Mouse (Mus musculus) layer of hippocampus, adult 8-10 months (tissue): ENCODE results near the gene Large2. TPM values are rescaled to one million over a fixed set of nuclear protein-coding genes. Genes with fewer than 3 reads are reported as not detected.

Experiments used
- DNase-seq, 2 experiments: peaks; one replicate each; pipeline ENCODE4 v3.0.0; 2022; ENCODE audit warnings: low spot score in 2 of 2
- total RNA-seq, 4 experiments: library from RNA; stranded (reverse); gene quantifications; 2 replicates each; pipeline ENCODE4 v1.2.4; 2022

The Large2 gene
- total RNA-seq, 4 experiments from 2014 or later = 0.54 to 1.9 (median 1.2) TPM

- DNase-seq = no peak
Observed at GRCm38 (mm10) chr2:92390206-92390930, 15.7 kb upstream of the Large2 start.

- DNase-seq = no peak
Observed at GRCm38 (mm10) chr2:92389645-92390044, 15.0 kb upstream of the Large2 start.

DNA sequence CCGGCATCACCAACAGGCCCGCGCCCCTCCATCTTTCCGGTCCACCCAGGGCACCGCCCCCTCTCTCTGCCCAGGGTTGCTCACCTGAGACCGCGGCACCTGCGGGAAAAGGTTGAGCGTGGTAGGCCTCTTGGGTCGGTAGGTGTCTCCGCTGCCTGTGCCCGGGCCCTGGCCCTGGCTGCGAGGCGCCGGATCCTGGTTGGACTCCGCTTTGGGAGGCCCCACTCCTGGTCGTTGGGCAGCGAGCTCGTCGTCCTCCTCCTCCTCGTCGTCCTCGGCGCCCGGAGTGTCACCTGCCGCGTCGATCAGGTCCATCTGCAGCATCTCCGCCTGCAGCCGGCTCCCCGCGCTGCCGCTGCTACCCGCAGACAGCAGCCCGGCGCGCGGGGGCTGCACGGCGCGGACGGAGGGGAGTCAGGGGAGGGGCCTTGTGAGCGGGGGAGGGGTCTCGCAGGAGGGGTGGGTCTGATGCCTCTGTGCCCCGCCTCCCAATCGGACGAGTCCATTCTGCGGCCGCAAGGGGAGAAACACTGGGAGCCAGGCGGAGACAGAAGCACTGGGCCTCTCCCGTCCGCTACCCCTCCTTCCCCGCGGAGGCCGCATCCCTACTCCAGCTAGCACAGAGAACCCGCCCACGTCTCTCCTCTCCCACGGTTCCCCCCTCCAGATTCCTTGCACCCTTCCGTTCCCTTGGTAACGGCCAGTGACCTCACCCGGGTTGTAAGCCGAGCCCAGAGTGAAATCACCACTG, 14.4 kb upstream of the Large2 start:
- peak; percentile 92 to 96 for DNase-seq

GRCm38 (mm10) chr2:92388081-92388517, 13.4 kb upstream of the Large2 start:
- no peak for DNase-seq

GRCm38 (mm10) chr2:92387646-92388045, 13.0 kb upstream of the Large2 start:
- DNase-seq = peak; percentile 62 to 83

DNA sequence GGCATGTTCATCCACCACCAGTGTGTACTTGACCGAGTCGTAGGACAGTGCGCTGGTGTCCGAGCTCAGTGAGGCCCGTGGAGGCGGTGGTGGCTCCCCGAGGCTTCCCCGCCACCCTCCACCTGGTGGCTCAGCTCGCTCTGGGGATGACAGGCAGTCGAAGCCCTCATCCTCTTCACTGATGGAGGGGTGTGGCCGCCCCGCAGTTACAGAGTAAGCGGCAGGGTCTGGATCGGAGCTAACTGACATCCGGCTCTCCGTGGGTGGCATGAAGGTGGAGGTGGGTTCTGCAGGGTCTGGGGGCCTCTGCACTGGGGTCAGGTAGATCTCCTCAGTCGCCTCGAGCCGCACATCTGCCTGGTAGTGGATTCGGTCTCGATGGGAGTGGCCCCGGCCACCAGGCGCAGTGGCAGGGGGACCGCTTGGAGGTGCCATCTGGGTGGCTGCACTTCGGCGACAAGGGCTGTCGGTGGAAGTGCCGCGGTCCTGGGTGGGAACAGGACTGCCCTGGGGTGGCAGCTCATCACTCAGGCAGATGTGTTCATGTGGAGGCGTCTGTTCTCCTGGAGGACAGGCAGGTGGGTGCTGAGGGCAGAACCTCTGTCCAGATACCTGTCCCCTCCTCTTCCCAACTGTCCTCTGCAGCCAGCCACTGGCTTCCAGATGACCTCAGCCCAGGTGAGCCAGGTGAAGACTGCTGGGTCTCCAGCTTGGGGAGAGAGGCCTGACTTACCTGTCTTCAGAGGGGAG, 12.3 kb upstream of the Large2 start:
- DNase-seq = no peak

DNA sequence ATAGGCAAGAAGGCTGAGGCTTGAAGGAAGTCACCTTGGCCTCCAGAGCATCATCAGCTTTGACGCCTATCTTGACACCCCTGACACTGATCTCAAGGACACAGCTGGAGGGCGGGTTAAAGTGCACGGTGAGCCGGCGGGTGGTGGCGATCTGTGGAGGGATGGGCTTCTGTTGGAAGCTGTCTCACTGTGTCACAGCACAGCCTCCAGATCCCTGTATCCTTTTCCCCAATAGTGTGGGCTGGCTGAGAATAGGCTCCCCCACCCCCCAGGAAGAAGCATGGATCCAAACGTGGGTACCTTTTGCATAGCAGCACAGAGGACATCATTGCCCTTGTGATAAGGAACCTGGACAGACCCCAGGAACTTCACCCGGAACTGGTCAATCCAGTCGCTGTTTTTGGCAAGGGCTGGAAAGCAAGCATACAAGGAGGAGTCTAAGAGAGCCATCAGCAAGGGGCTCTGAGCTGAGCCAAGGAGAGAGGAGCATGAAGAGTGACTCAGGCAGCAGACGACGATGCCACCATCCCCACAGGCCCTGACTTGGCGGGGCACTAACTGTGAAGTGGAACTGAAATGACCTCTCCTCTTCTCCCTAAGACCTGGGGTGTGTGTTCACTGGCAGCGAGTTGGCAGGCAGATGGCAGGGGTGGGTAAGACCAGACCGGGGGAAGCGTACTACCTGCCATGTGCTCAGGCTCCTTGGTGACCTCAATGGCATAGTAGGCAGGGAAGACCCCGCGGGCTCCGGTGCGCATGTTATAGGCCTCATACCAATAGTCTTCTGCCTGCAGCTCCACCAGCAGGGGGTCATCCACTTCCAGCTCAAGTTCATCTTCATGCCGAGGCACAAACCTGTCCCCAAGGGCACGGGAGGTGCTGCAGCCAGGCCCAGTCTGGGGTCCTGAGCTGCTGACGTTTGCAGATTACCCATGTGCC, 10.7 kb upstream of the Large2 start:
- no peak for DNase-seq

DNA sequence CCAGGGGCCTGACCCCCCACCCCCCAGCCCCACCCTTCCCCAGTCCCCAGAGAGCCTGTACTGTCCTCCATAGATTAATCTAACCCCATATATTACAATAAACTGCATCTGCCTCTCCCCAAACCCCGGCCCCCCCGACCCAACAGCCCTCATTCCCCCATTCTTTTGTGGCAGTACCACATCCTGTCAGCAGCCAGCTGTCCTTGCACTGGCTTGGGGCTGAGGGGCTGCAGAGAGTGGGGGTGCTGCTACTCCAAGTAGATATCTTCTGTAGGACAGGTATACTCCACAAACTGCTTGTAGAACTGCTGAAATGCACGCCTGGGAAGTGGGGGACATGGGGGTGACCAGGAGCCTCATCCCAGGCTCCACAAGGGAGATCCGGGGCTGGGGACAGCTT, 9.4 kb upstream of the Large2 start:
- DNase-seq = no peak

GRCm38 (mm10) chr2:92382759-92383158, 8.1 kb upstream of the Large2 start:
- DNase-seq = no peak

- DNase-seq = no peak
Observed at GRCm38 (mm10) chr2:92381901-92382588, 7.4 kb upstream of the Large2 start, which contains the start of gene 1700029I15Rik. Gene 1700029I15Rik (plus strand): TSS chr2:92382538.

DNA sequence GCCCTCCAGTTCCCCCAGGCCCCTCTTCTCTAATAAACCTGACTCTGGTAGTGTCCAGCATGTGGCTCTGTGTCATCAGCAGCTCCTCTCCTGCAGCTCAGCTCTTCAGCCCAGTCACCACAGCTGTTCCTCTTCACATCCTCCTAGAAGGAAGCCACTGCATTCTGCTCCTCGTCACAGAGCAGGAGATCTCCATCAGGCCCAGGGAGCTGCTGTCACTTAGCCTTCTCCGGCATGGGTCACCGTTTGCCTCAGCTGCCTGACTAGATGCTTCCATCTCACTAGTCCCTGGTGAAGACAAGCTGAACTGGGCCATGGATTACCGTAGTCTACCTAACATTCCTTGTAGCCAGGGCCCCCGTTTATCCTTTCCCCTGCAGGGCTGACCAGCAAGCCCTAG, 6.5 kb upstream of the Large2 start:
- DNase-seq = no peak

DNA sequence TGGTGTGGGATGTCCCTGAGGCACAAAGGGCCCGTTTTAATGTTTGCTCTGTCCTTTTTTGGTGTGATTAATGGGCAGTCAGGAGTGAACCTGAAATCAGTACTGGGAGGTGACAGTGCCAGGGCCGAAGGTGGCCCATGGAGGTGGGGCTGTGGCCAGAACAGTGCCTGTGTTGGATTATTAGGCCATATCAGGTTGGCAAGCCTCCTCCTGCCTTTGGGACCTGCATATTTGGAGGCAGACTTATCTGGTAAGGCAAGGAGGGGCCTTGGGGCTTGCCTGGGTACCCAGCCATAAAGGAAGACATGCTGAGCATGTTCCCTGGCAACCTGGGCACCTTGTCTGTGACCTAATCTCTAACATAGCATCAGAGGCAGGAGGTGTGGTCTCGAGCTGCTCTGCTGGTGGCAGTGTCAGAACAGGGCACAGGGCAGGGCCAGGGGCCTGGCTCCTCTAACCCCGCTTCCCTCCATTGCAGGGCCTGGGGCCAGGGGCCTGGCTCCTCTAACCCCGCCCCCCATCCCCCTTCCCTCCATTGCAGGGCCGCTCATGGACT, 5.9 kb upstream of the Large2 start:
- DNase-seq = no peak

GRCm38 (mm10) chr2:92379783-92380494, 5.3 kb upstream of the Large2 start:
- DNase-seq = no peak

GRCm38 (mm10) chr2:92377320-92377719, 2.7 kb upstream of the Large2 start:
- DNase-seq = no peak

DNA sequence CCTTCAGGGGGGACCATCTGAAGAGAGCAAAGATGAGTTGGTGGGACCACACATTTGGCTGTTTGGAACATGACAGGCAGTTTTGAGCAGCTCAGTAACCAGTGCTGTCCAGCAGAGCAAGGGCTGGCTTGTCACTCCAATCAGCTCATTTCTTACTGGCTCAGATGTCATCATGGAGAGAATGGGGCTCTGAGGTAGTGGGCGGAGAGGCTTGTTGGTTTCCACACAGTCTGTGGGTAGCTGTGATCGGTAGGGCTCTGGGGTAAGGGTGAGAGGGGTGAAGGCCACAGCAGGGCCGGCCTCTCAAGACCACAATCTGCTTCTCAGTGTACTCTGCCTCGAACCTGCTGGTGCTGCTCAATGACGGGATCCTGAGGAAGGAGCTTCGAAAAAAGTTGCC, 1.6 kb upstream of the Large2 start:
- no peak for DNase-seq

- no peak for DNase-seq
Observed at GRCm38 (mm10) chr2:92375788-92376187, 1.1 kb upstream of the Large2 start.

- DNase-seq = peak; percentile 95 to 98
Observed at GRCm38 (mm10) chr2:92375099-92375623, 492 bp upstream of the Large2 start.

DNA sequence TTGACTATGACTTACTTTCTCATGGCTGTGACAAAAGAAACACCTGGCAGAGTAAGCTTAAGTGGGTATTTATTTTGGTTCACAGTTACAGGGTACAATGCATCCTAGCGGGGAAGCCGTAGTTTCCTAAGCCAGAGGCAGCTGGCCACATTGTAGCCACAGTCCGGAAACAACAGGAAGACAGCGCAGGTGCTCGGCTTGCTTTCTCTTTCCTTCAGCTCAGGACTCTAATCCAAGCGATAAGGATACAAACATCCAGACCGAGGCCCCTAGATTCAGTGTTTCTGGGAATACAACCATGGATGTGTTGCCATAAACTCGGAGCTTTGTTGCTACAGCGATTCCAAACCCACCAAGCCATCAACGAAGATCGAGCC, 1.2 kb downstream of the Large2 start:
- no peak for DNase-seq

DNA sequence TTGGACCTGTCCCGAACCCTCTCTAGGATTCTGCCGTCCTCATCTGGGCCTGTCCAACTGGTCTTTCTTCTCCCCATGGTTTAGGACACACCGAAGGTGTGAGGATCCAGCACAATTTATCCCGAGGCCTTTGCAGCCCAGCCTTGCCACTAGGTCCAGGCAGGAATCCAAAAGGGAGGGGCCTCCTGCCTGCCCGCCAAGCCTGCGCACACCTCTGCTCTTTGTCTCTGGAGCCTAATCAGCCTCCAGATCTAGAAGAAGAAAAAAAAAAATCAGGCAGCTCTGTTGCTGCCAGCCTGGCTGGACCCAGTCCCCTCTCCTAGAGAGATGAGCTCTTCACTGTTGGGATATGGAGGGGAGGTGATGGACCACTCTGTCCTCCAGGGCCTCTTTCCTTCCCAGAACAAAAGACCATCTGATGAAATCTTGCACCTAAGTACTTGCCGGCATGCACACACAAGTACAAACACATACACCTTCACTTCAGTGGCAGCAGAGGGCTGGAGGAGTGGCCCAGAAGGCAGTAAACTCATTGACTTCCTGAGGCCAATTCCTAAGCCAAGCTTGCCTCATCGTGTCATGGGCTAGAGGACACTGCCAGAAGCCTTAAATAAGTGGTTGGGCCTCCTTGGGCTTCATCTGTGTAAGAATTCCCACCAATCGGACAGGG, 1.8 kb downstream of the Large2 start:
- DNase-seq = no peak
